Comparison of ENCODE assay signal across 13 mouse cellular contexts in genomic region chr4:142196626-142197025, GRCm38 (mm10). TPM values are rescaled to one million over a fixed set of nuclear protein-coding genes. Genes with fewer than 3 reads are reported as not detected.
DNase-seq lines count a peak whose midpoint lies in the region; ATAC-seq and TF ChIP-seq lines count a peak whose summit lies in the region.
"Had no signal": no experiment of that assay in that cellular context is flagged by ENCODE, and none has a peak within 500 bp of the region (broad histone marks: within the 10 kb centered on the region; RNA-seq: fewer than 3 reads in every experiment).

No protein-coding gene starts in this region.

- WGBS in forebrain, postnatal 0 days = 61% methylated on average over 6 of the region's 6 CpGs
- 78% methylated on average over 6 of the region's 6 CpGs for WGBS in forebrain, embryonic 14.5 days
- WGBS in lung, adult 2 months = 32% methylated on average over 6 of the region's 6 CpGs
- WGBS in intestine, embryonic 15.5 days = 62% methylated on average over 6 of the region's 6 CpGs

- no peaks in the 10 kb centered on the region for H3K36me3 ChIP-seq in forebrain, postnatal 0 days (ENCODE audit: insufficient read depth)
- H3K36me3 ChIP-seq in forebrain, embryonic 14.5 days (ENCODE audit: control insufficient read depth, insufficient read depth, low read length) = no peaks in the 10 kb centered on the region
- H3K36me3 ChIP-seq in intestine, embryonic 15.5 days = no peaks in the 10 kb centered on the region; the same call in 1 of the 2 replicates
- H3K36me3 ChIP-seq: hindbrain, embryonic 15.5 days had no signal

- DNase-seq in forebrain, postnatal 0 days = no peak
- no peak for DNase-seq in forebrain, embryonic 14.5 days (ENCODE audit: low spot score)
- no peak for DNase-seq in lung, adult 2 months
- DNase-seq in lung, postnatal 14 days = no peak
- DNase-seq in lung, postnatal 36 days = peak; percentile 52
- DNase-seq in yolk sac, embryonic 10.5 days (ENCODE audit: low spot score) = no peak
- no peak for DNase-seq in thymus, postnatal 0 days (ENCODE audit: low spot score)
- DNase-seq: cerebellum, adult 9-11 months; gastrocnemius, postnatal 10 days had no signal

- no peak overlapping the region for H3K27ac ChIP-seq in forebrain, postnatal 0 days (ENCODE audit: low read depth, low read length)
- H3K27ac ChIP-seq in forebrain, embryonic 14.5 days (ENCODE audit: low read depth, low read length) = no peak overlapping the region
- H3K27ac ChIP-seq in intestine, embryonic 15.5 days = no peak overlapping the region
- H3K27ac ChIP-seq: hindbrain, embryonic 15.5 days had no signal

- no peaks in the 10 kb centered on the region for H3K27me3 ChIP-seq in forebrain, postnatal 0 days (ENCODE audit: insufficient read depth, low read length)
- H3K27me3 ChIP-seq in forebrain, embryonic 14.5 days (replicated peaks; ENCODE audit: control insufficient read depth, insufficient read depth, low read length) = no peaks in the 10 kb centered on the region
- no peaks in the 10 kb centered on the region for H3K27me3 ChIP-seq in intestine, embryonic 15.5 days (replicated peaks)
- H3K27me3 ChIP-seq: hindbrain, embryonic 15.5 days had no signal

- H3K4me1 ChIP-seq in forebrain, postnatal 0 days (ENCODE audit: insufficient read depth) = no peaks in the 10 kb centered on the region
- no peaks in the 10 kb centered on the region for H3K4me1 ChIP-seq in forebrain, embryonic 14.5 days (ENCODE audit: control insufficient read depth, insufficient read depth, low read length)
- H3K4me1 ChIP-seq in lung, adult 2 months (ENCODE audit: control insufficient read depth, insufficient read depth, low read length) = peaks cover 8% of the 10 kb centered on the region
- H3K4me1 ChIP-seq in intestine, embryonic 15.5 days (replicated peaks) = 0 out of 2 replicates have a peak, but pooled peaks cover 2% of the 10 kb centered on the region
- H3K4me1 ChIP-seq: hindbrain, embryonic 15.5 days had no signal

- TF ChIP-seq POLR2A in lung, adult 2 months (IDR thresholded peaks at IDR 0.05; ENCODE audit: borderline replicate concordance, extremely low read depth, low read depth, low read length) = no peak

- no peak overlapping the region for H3K9ac ChIP-seq in forebrain, postnatal 0 days
- H3K9ac ChIP-seq in forebrain, embryonic 14.5 days (ENCODE audit: low read length) = no peak overlapping the region
- H3K9ac ChIP-seq in intestine, embryonic 15.5 days = no peak overlapping the region
- H3K9ac ChIP-seq: hindbrain, embryonic 15.5 days had no signal

- no peak overlapping the region for H3K4me3 ChIP-seq in forebrain, postnatal 0 days (ENCODE audit: low read depth, low read length)
- no peak overlapping the region for H3K4me3 ChIP-seq in forebrain, embryonic 14.5 days (ENCODE audit: low read depth, low read length)
- no peak overlapping the region for H3K4me3 ChIP-seq in lung, adult 2 months (replicated peaks; ENCODE audit: extremely low read depth, low read depth, low read length)
- no peak overlapping the region for H3K4me3 ChIP-seq in intestine, embryonic 15.5 days (replicated peaks)
- H3K4me3 ChIP-seq: hindbrain, embryonic 15.5 days had no signal

- no peaks in the 10 kb centered on the region for H3K9me3 ChIP-seq in forebrain, postnatal 0 days (ENCODE audit: low read length)
- no peaks in the 10 kb centered on the region for H3K9me3 ChIP-seq in forebrain, embryonic 14.5 days (replicated peaks; ENCODE audit: control insufficient read depth, low read length)
- no peaks in the 10 kb centered on the region for H3K9me3 ChIP-seq in intestine, embryonic 15.5 days
- H3K9me3 ChIP-seq: hindbrain, embryonic 15.5 days had no signal

- 0 out of 2 replicates have a peak, but pooled peaks have one; percentile 26 for TF ChIP-seq CTCF in forebrain, postnatal 0 days (IDR thresholded peaks at IDR 0.05; ENCODE audit: low read depth)
- TF ChIP-seq CTCF in lung, adult 2 months (IDR thresholded peaks at IDR 0.05; ENCODE audit: insufficient read depth, low read length) = peak; percentile 48

- H3K4me2 ChIP-seq in forebrain, postnatal 0 days (ENCODE audit: low read depth) = no peak overlapping the region
- H3K4me2 ChIP-seq in forebrain, embryonic 14.5 days (ENCODE audit: low read length) = no peak overlapping the region
- no peak overlapping the region for H3K4me2 ChIP-seq in intestine, embryonic 15.5 days (replicated peaks)
- H3K4me2 ChIP-seq: hindbrain, embryonic 15.5 days; midbrain, embryonic 11.5 days had no signal

- no peak for ATAC-seq in forebrain, postnatal 0 days
- no peak for ATAC-seq in forebrain, embryonic 14.5 days
- peak; percentile 13; the same call in 1 of the 2 replicates for ATAC-seq in intestine, embryonic 15.5 days

RNA-seq across cellular contexts. Expression of gene Kazn, which starts 42.6 kb away (rescaled TPM):
- 48.4 and 56.4 TPM in 2 replicates for total RNA-seq in forebrain, postnatal 0 days (2014; rRNA removed)
- polyA plus RNA-seq in forebrain, postnatal 0 days (2015; fragmentation: Nextera tagmentation; extraction: Ambion mirVana) = 15.1 and 18.7 TPM in 2 replicates
- 11.5 and 13.1 TPM in 2 replicates for polyA plus RNA-seq in forebrain, embryonic 14.5 days (2014; fragmentation: Nextera tagmentation; extraction: Ambion mirVana)
- polyA plus RNA-seq in lung, adult 2 months (2012; rRNA removed) = 43.2 and 46.1 TPM in 2 replicates
- polyA plus RNA-seq in intestine, embryonic 15.5 days (2015; fragmentation: Nextera tagmentation; extraction: Ambion mirVana) = 13.6 and 14.0 TPM in 2 replicates
- 7.2 TPM in 2 replicates for polyA plus RNA-seq in thymus, postnatal 0 days (2015; fragmentation: Nextera tagmentation; extraction: Ambion mirVana)
- polyA plus RNA-seq: C2C12 had no signal
